Mouse (Mus musculus): ENCODE data around the gene Elf1. TPM values are rescaled to one million over a fixed set of nuclear protein-coding genes. Genes with fewer than 3 reads are reported as not detected.
"Not testable (repeated sequence)": the region's sequence is repeated elsewhere in the genome, so short reads cannot be mapped to it uniquely, and the experiment has no call there.

Elf1 gene
- polyA plus RNA-seq (2015; fragmentation: Nextera tagmentation; extraction: Ambion mirVana) = 3.0 and 3.7 TPM in 2 replicates

- Histone ChIP-seq H3K4me3 (peak within 1 kb of the TSS; percentile 83), H3K4me1 (peaks cover 35% of the 10 kb centered on the region), H3K27me3 (no peaks in the 10 kb centered on the region), H3K4me2 (peak within 1 kb of the TSS; percentile 66), H3K36me3 (ENCODE audit: poor library complexity, severe bottlenecking) (peaks cover 17% of the 10 kb centered on the region), H3K27ac (peak within 1 kb of the TSS; percentile 100), H3K9ac (peak within 1 kb of the TSS; percentile 97), H3K9me3 (replicated peaks) (no peaks in the 10 kb centered on the region)
- WGBS = under 1% methylated on average over 91 of the region's 96 CpGs
- peak; percentile 82 for ATAC-seq
Measured at GRCm38 (mm10) chr14:79480624-79481338, at the start of gene Elf1. Gene Elf1 (plus strand): TSS chr14:79481194.

- Histone ChIP-seq H3K4me3 (no peak overlapping the region), H3K27me3 (no peaks in the 10 kb centered on the region), H3K27ac (no peak overlapping the region), H3K9ac (no peak overlapping the region), H3K9me3 (replicated peaks) (no peaks in the 10 kb centered on the region; the same call in 1 of the 2 replicates), H3K4me1 (no peaks in the 10 kb centered on the region), H3K36me3 (ENCODE audit: poor library complexity, severe bottlenecking) (0 out of 2 replicates have a peak, but pooled peaks cover 4% of the 10 kb centered on the region), H3K4me2 (no peak overlapping the region)
- 93% methylated on average over 1 of the region's 1 CpGs for WGBS
- no peak for ATAC-seq
Measured at GRCm38 (mm10) chr14:79434068-79434467, 46.9 kb upstream of the Elf1 start.

GRCm38 (mm10) chr14:79440655-79441054 lies 40.3 kb upstream of the Elf1 start:
- no peak for ATAC-seq
- Histone ChIP-seq H3K27ac (no peak overlapping the region), H3K36me3 (ENCODE audit: poor library complexity, severe bottlenecking) (no peaks in the 10 kb centered on the region), H3K4me2 (no peak overlapping the region), H3K9me3 (replicated peaks) (0 out of 2 replicates have a peak, but pooled peaks cover 3% of the 10 kb centered on the region), H3K9ac (no peak overlapping the region), H3K4me3 (no peak overlapping the region), H3K27me3 (no peaks in the 10 kb centered on the region), H3K4me1 (peaks cover 15% of the 10 kb centered on the region)
- 93% methylated on average over 2 of the region's 2 CpGs for WGBS

DNA sequence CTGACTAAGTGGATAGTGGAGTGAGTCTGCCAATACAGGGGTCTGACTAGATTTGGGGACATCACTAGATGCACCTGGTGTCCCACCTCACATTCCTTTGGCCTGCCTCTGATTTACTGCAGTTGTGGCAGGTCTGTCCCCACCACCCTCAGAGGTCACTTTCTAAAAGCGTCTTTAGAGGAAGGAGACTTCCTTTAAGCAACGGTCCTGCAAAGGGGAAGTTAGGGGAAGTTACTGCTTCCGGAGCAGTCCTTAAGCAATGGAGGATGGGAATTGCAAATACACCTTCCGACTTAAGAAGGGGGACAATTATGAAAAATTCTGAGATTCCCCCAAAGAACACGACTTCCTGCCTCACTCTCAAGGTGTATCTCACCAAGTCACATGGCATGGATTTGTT lies 39.6 kb upstream of the Elf1 start:
- no peak for ATAC-seq
- H3K9me3 ChIP-seq (replicated peaks) = 0 out of 2 replicates have a peak, but pooled peaks cover 3% of the 10 kb centered on the region
- H3K27me3 ChIP-seq = no peaks in the 10 kb centered on the region
- H3K27ac ChIP-seq = no peak overlapping the region
- no peak overlapping the region for H3K9ac ChIP-seq
- no peak overlapping the region for H3K4me2 ChIP-seq
- H3K4me1 ChIP-seq = peaks cover 19% of the 10 kb centered on the region
- no peaks in the 10 kb centered on the region for H3K36me3 ChIP-seq (ENCODE audit: poor library complexity, severe bottlenecking)
- 90% methylated on average over 5 of the region's 5 CpGs for WGBS
- no peak overlapping the region for H3K4me3 ChIP-seq

DNA sequence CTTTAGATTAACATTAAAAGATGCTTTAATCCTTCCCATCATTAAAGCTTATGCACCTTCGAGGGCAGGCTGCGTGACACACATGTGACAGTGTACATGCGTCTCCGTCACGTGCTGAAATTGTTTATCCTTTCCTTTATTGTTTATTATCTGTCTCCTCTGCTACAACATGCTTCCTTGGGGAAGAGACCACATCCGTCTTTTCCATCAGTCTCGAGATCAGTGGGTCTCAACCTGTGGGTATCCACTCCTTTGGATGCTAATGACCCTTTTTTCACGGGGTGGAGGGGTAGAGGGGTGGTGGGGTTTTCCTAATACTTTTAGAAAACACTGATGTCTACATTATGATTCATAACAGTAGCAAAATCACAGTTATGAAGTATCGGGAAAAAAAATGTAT lies 36.4 kb upstream of the Elf1 start:
- peak overlapping the region; percentile 17; the same call in 1 of the 2 replicates for H3K9ac ChIP-seq
- peak overlapping the region; percentile 29 for H3K4me3 ChIP-seq
- H3K27me3 ChIP-seq = no peaks in the 10 kb centered on the region
- H3K4me1 ChIP-seq = peaks cover 19% of the 10 kb centered on the region
- H3K9me3 ChIP-seq (replicated peaks) = 0 out of 2 replicates have a peak, but pooled peaks cover 3% of the 10 kb centered on the region
- ATAC-seq = peak; percentile 50
- H3K36me3 ChIP-seq (ENCODE audit: poor library complexity, severe bottlenecking) = no peaks in the 10 kb centered on the region
- H3K27ac ChIP-seq = peak overlapping the region; percentile 77
- peak overlapping the region; percentile 53 for H3K4me2 ChIP-seq
- 70% methylated on average over 9 of the region's 9 CpGs for WGBS

- ATAC-seq = peak; percentile 88
- peaks cover 19% of the 10 kb centered on the region for H3K4me1 ChIP-seq
- no peaks in the 10 kb centered on the region for H3K9me3 ChIP-seq (replicated peaks)
- H3K9ac ChIP-seq = peak overlapping the region; percentile 17; the same call in 1 of the 2 replicates
- H3K4me2 ChIP-seq = peak overlapping the region; percentile 53
- H3K4me3 ChIP-seq = peak overlapping the region; percentile 29
- peak overlapping the region; percentile 77 for H3K27ac ChIP-seq
- no peaks in the 10 kb centered on the region for H3K27me3 ChIP-seq
- WGBS = 6% methylated on average over 16 of the region's 16 CpGs
- H3K36me3 ChIP-seq (ENCODE audit: poor library complexity, severe bottlenecking) = no peaks in the 10 kb centered on the region
Measured at GRCm38 (mm10) chr14:79445055-79445620, 35.9 kb upstream of the Elf1 start.

DNA sequence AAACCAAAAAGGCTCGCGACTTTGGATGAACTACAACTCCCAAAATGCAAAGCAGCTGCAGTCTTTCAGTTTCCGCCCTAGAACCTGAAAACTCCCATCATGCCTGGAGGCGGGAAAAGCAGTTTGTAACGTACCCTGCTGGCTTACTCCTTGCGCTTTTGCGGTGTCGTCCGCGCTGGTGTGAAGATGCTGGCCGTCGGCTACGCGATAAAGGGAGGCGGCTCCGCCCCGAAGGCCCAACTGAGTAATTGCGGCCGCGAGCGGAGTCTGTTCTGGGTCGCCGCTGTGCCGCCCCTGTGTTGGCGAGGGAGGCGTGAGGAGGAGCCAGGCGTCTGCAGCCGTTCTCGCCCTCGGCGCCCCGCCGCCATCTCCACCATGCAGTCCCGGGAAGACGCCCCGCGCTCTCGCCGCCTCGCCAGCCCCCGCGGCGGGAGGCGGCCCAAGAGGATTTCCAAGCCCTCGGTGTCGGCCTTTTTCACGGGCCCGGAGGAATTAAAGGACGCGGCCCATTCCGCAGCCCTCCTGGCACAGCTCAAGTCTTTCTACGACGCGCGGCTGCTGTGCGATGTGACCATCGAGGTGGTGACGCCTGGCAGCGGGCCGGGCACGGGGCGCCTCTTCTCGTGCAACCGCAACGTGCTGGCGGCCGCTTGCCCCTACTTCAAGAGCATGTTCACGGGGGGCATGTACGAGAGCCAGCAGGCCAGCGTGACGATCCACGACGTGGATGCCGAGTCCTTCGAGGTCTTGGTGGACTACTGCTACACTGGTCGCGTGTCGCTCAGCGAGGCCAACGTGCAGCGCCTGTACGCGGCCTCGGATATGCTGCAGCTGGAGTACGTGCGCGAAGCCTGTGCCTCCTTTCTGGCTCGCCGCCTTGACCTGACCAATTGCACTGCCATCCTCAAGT lies 29.1 kb upstream of the Elf1 start, which contains the start of gene Kbtbd6:
Kbtbd6 (plus strand) TSS at position 155 of the 910 bp plus-strand sequence.
- 23% methylated on average over 36 of the region's 89 CpGs for WGBS
- H3K36me3 ChIP-seq (ENCODE audit: poor library complexity, severe bottlenecking); H3K9me3 ChIP-seq (replicated peaks); H3K27me3 ChIP-seq; H3K4me1 ChIP-seq: not testable (repeated sequence)
- Histone ChIP-seq H3K4me2 (peak within 1 kb of the TSS; percentile 67), H3K4me3 (peak within 1 kb of the TSS; percentile 53), H3K9ac (peak within 1 kb of the TSS; percentile 68), H3K27ac (peak within 1 kb of the TSS; percentile 32; the same call in 1 of the 2 replicates)
- peak; percentile 93 for ATAC-seq

DNA sequence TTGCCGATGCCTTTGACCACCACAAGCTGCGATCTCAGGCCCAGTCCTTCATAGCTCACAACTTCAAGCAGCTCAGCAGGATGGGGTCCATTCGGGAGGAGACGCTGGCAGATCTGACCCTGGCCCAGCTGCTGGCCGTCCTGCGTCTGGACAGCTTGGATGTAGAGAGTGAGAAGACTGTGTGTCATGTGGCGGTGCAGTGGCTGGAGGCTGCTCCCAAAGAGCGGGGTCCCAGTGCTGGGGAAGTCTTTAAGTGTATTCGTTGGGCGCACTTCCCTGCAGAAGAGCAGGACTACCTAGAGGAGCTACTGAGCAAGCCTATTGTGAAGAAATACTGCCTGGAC lies 28.4 kb upstream of the Elf1 start:
- H3K4me3 ChIP-seq; H3K36me3 ChIP-seq (ENCODE audit: poor library complexity, severe bottlenecking); H3K9me3 ChIP-seq (replicated peaks); H3K4me2 ChIP-seq; H3K27me3 ChIP-seq; H3K4me1 ChIP-seq; H3K27ac ChIP-seq; H3K9ac ChIP-seq: not testable (repeated sequence)
- 98% methylated on average over 8 of the region's 10 CpGs for WGBS
- ATAC-seq = 0 out of 2 replicates have a peak, but pooled peaks have one; percentile 16

DNA sequence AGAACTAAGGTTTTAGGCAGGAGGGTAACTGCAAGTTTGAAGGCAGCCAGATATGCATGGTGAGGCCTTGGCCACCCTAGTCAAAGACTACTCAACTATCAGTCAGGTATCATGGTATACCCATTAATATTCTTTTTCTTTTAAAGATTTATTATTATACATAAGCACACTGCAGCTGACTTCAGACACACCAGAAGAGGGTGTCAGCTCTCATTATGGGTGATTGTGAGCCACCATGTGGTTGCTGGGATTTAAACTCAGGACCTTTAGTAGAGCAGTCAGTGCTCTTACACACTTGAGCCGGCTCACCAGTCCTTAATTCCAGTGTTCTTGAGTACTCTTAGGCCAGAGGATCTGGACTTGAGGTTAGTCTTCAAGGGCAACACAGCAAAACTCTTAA lies 20.6 kb upstream of the Elf1 start:
- Histone ChIP-seq H3K4me2 (no peak overlapping the region), H3K9ac (no peak overlapping the region), H3K27ac (no peak overlapping the region), H3K4me3 (no peak overlapping the region), H3K4me1 (no peaks in the 10 kb centered on the region), H3K9me3 (replicated peaks) (no peaks in the 10 kb centered on the region), H3K27me3 (no peaks in the 10 kb centered on the region), H3K36me3 (ENCODE audit: poor library complexity, severe bottlenecking) (peaks cover 44% of the 10 kb centered on the region)
- ATAC-seq = no peak
- WGBS = 87% methylated on average over 1 of the region's 1 CpGs

GRCm38 (mm10) chr14:79460988-79461387 lies 20.0 kb upstream of the Elf1 start:
- H3K4me2 ChIP-seq = no peak overlapping the region

DNA sequence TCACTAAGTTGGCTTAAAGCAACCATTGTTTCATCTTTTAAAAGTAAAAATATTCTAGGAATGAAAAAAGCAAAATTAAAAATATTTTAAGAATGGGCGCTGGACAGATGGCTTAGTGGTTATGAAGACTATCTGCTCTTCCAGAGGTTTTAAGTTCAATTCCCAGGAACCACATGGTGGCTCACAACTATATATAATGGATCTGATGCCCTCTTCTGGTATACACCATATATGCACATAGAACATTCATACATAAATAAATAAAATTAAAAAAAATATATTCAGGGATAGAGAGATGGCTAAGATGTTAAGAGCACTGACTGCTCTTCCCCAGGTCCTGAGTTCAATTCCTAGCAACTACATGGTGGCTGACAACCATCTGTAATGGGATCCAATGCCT lies 15.4 kb upstream of the Elf1 start:
- ATAC-seq = no peak
- no peaks in the 10 kb centered on the region for H3K9me3 ChIP-seq (replicated peaks)
- peaks cover 80% of the 10 kb centered on the region for H3K36me3 ChIP-seq (ENCODE audit: poor library complexity, severe bottlenecking)
- H3K4me2 ChIP-seq = no peak overlapping the region
- H3K9ac ChIP-seq = no peak overlapping the region
- no peak overlapping the region for H3K27ac ChIP-seq
- 91% methylated on average over 1 of the region's 1 CpGs for WGBS
- no peaks in the 10 kb centered on the region for H3K4me1 ChIP-seq
- no peaks in the 10 kb centered on the region for H3K27me3 ChIP-seq
- H3K4me3 ChIP-seq = no peak overlapping the region

More at GRCm38 (mm10) chr14:79460988-79461387, 20.0 kb upstream of the Elf1 start:
- 96% methylated on average over 4 of the region's 4 CpGs for WGBS
- Histone ChIP-seq H3K27ac (no peak overlapping the region), H3K9me3 (replicated peaks) (no peaks in the 10 kb centered on the region), H3K36me3 (ENCODE audit: poor library complexity, severe bottlenecking) (peaks cover 50% of the 10 kb centered on the region), H3K4me1 (no peaks in the 10 kb centered on the region), H3K9ac (no peak overlapping the region), H3K27me3 (no peaks in the 10 kb centered on the region), H3K4me3 (no peak overlapping the region)
- ATAC-seq = no peak

DNA sequence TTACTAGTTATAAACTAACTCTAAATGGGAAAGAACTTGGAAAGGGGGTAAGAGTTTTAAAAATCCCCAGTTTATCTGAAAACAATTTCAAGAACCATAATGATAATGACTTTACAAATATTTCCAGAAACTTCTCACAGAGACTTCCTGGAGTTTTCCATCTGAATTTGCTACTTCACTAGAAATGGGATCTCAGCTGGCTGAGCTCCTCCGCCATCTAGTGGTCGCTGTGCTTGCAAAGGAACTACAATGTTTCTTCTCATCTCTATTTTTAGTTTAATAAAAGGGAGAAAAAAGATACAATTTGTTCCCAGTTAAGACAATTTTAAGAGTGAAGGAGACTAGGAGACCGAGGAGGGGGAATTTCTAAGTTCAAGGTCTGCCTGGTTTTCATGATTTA lies 13.4 kb upstream of the Elf1 start:
- Histone ChIP-seq H3K9ac (no peak overlapping the region), H3K4me1 (no peaks in the 10 kb centered on the region), H3K4me3 (no peak overlapping the region), H3K27ac (no peak overlapping the region), H3K9me3 (replicated peaks) (no peaks in the 10 kb centered on the region), H3K27me3 (no peaks in the 10 kb centered on the region), H3K36me3 (ENCODE audit: poor library complexity, severe bottlenecking) (peaks cover 84% of the 10 kb centered on the region), H3K4me2 (no peak overlapping the region)
- 26% methylated on average over 3 of the region's 3 CpGs for WGBS
- ATAC-seq = no peak

Data from forebrain, embryonic 13.5 days (tissue).